Mouse (Mus musculus): ENCODE measurements around the gene Nkx2-5.

GRCm38 (mm10) chr17:26839718-26840438 lies 4.9 kb downstream of the Nkx2-5 start:
- TF ChIP-seq CTCF (IDR thresholded peaks at IDR 0.05; ENCODE audit: low read depth), result no peak
- TF ChIP-seq EP300 (optimal IDR thresholded peaks at IDR 0.05), result no peak
